Mouse (Mus musculus): Measurements from ENCODE around the gene Fto.

DNA sequence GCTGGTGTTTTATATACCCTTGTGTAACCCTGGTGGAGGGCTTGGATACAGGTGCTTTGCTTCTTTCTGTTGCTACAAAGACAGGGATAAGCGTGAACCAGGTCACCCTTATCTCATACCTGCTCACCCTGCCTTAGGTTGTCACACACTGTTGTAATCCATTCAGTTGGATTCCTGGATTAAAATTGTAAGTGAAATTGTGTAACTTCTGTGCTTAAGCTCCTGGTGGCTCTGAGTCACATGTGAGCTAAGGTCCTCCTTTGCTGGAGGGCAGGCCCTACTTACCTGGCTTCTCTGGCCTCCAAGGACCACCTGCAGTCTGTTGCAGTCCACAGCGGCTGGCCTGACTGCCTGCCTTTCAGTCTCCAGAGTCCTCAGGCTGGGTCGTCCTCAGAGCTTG lies 71.1 kb downstream of the Fto start:
- TF ChIP-seq CTCF (IDR thresholded peaks at IDR 0.05; ENCODE audit: low read depth) (no peak), EP300 (IDR thresholded peaks at IDR 0.05; ENCODE audit: low read depth) (no peak)
